Mouse (Mus musculus): ENCODE measurements around the gene Tinf2. TPM values are rescaled to one million over a fixed set of nuclear protein-coding genes. Genes with fewer than 3 reads are reported as not detected.

The Tinf2 gene
- polyA plus RNA-seq, 1 experiment from 2014 or later, result 18.8 TPM

DNA sequence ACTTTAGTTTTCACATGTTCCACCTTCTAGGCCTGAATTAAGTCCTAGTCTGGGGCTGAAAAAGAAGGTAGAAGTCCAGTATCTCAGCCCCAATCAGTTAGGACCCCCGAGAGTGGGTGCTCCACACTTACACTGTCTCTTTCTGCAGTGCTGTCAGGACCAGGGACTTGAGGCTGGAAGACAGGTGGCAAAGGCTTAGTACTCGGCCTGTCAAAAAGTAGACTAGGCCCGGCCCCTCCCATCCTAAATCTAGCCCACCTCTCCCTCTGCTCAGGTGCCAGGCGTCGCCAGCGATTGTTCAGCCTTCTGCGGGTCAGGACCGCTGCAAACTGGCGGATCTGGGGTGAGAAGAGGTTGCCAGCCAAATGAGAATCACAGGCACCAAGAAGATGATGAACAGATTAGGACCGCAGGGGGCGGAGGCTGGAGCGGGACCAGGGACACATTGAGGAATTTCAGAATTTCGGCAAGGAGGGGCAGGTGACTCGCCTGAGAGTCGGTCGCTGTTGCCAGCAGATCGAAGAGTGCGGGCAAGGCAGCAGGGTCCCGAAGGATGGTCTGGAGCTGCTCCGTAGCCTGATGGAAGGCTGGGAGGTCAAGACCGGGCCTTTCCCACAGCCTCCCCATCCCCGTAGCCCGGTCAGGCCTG lies 46.6 kb downstream of the Tinf2 start:
- ATAC-seq (peak; percentile 51; the same call in 1 of the 2 replicates), DNase-seq (ENCODE audit: low spot score) (no peak)
- Histone ChIP-seq H3K9ac (replicated peaks; ENCODE audit: low read depth) (peak overlapping the region; percentile 50), H3K9me3 (ENCODE audit: low read length) (no peaks in the 10 kb centered on the region), H3K27me3 (replicated peaks; ENCODE audit: insufficient read depth, low read length) (no peaks in the 10 kb centered on the region), H3K36me3 (ENCODE audit: insufficient read depth, low read length) (peaks cover 29% of the 10 kb centered on the region; the same call in 1 of the 2 replicates), H3K4me1 (ENCODE audit: insufficient read depth, low read depth, low read length) (peaks cover 3% of the 10 kb centered on the region; the same call in 1 of the 2 replicates), H3K4me3 (ENCODE audit: low read depth, low read length) (peak overlapping the region; percentile 54), H3K4me2 (replicated peaks; ENCODE audit: low read depth, low read length) (peak overlapping the region; percentile 92), H3K27ac (ENCODE audit: low read length) (peak overlapping the region; percentile 39; the same call in 1 of the 2 replicates)
- 5% methylated on average over 23 of the region's 23 CpGs for WGBS
- no peak for TF ChIP-seq CTCF (IDR thresholded peaks at IDR 0.05)

DNA sequence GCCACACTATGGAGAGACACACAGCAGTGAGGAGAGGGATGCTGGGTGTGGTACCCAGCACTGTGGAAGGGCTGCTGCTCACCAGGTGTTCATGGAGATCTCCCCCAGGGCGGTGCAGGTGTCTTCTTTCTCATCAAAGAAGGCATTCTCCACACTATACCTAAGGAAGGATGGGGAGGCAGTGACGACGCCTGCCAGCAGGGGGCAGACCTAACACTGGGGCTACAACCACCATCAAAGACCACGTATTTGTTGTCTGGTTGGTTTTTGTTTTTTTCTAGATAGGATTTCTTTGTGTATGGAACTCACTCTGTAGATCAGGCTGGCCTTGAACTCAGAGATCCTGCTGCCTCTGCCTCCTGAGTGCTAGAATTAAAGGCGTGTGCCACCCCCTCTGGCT lies 52.3 kb downstream of the Tinf2 start:
- Histone ChIP-seq H3K9ac (replicated peaks; ENCODE audit: low read depth) (no peak overlapping the region), H3K27ac (ENCODE audit: low read length) (no peak overlapping the region), H3K36me3 (ENCODE audit: insufficient read depth, low read length) (peaks cover 14% of the 10 kb centered on the region; the same call in 1 of the 2 replicates), H3K4me2 (replicated peaks; ENCODE audit: low read depth, low read length) (no peak overlapping the region), H3K27me3 (replicated peaks; ENCODE audit: insufficient read depth, low read length) (no peaks in the 10 kb centered on the region), H3K4me3 (ENCODE audit: low read depth, low read length) (no peak overlapping the region), H3K9me3 (ENCODE audit: low read length) (no peaks in the 10 kb centered on the region), H3K4me1 (ENCODE audit: insufficient read depth, low read depth, low read length) (no peaks in the 10 kb centered on the region)
- ATAC-seq (0 out of 2 replicates have a peak, but pooled peaks have one; percentile 13), DNase-seq (ENCODE audit: low spot score) (no peak)
- WGBS, result 50% methylated on average over 5 of the region's 5 CpGs
- TF ChIP-seq CTCF (IDR thresholded peaks at IDR 0.05), result peak; percentile 86
- TF ChIP-seq EP300 (IDR thresholded peaks at IDR 0.05), result no peak

DNA sequence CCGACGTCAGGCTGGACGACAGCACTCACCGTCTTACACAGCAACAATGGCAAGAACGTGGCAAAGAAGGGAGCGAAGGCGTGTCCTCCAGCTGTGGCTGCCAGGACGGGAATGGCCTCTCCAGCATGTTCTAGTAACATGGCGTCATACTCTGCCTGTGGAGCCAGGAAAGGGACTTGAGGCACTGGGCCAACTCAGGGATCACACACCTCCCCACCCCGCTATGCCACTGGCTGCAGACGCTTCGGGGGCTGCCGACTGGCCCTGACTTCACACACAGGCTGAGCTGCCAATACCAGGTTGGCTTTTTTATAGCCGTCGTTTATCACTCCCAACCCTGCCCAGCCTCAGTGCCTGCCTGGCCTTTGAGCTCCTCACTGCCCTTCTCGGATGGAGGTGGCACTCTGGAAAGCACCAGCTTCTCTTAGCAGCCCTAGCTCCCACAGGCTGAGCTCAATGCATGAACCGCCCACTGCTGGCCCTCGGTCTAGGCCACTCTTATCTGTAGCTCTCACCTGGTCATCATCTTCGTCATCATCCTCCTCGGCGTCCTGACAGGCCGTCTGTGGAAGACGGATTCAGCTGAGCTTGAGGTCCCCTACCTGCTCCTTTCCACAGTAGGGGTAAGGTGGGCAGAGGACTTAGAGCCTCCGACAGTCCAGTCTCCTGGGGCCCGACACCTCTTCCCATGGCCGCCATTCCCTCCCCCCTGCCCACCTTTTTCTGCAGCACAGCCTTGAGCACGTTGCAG lies 53.4 kb downstream of the Tinf2 start:
- ATAC-seq, result no peak
- no peaks in the 10 kb centered on the region for H3K27me3 ChIP-seq (replicated peaks; ENCODE audit: insufficient read depth, low read length)
- 89% methylated on average over 26 of the region's 27 CpGs for WGBS
- H3K9ac ChIP-seq (replicated peaks; ENCODE audit: low read depth), result no peak overlapping the region
- H3K36me3 ChIP-seq (ENCODE audit: insufficient read depth, low read length), result peaks cover 14% of the 10 kb centered on the region; the same call in 1 of the 2 replicates
- DNase-seq (ENCODE audit: low spot score), result no peak
- H3K4me3 ChIP-seq (ENCODE audit: low read depth, low read length), result no peak overlapping the region
- no peak for TF ChIP-seq CTCF (IDR thresholded peaks at IDR 0.05)
- TF ChIP-seq EP300 (IDR thresholded peaks at IDR 0.05), result no peak
- H3K4me2 ChIP-seq (replicated peaks; ENCODE audit: low read depth, low read length), result no peak overlapping the region
- H3K4me1 ChIP-seq (ENCODE audit: insufficient read depth, low read depth, low read length), result no peaks in the 10 kb centered on the region
- H3K27ac ChIP-seq (ENCODE audit: low read length), result no peak overlapping the region
- H3K9me3 ChIP-seq (ENCODE audit: low read length), result no peaks in the 10 kb centered on the region

Other genes starting within 250 kb of the Tinf2 start
- 54.8 and 57.5 TPM in 2 replicates for gene Dhrs4, start 203.1 kb downstream of the Tinf2 start, polyA plus RNA-seq (2015; fragmentation: Nextera tagmentation; extraction: Ambion mirVana)
- 0.23 and 0.42 TPM in 2 replicates for gene Carmil3, start 191.2 kb downstream of the Tinf2 start, polyA plus RNA-seq (2015; fragmentation: Nextera tagmentation; extraction: Ambion mirVana)
- not detected in 2 replicates for gene Cpne6, start 171.4 kb downstream of the Tinf2 start, polyA plus RNA-seq (2015; fragmentation: Nextera tagmentation; extraction: Ambion mirVana)
- gene Nrl, start 156.8 kb downstream of the Tinf2 start, polyA plus RNA-seq (2015; fragmentation: Nextera tagmentation; extraction: Ambion mirVana), result not detected in 2 replicates
- 37.4 and 37.6 TPM in 2 replicates for gene Pck2, start 141.6 kb downstream of the Tinf2 start, polyA plus RNA-seq (2015; fragmentation: Nextera tagmentation; extraction: Ambion mirVana)
- 93.4 and 95.3 TPM in 2 replicates for gene Dcaf11, start 121.8 kb downstream of the Tinf2 start, polyA plus RNA-seq (2015; fragmentation: Nextera tagmentation; extraction: Ambion mirVana)
- gene A730061H03Rik, start 121.4 kb downstream of the Tinf2 start, polyA plus RNA-seq (2015; fragmentation: Nextera tagmentation; extraction: Ambion mirVana), result 1.8 and 2.3 TPM in 2 replicates
- gene Fitm1, start 106.2 kb downstream of the Tinf2 start, polyA plus RNA-seq (2015; fragmentation: Nextera tagmentation; extraction: Ambion mirVana), result 1.3 and 1.5 TPM in 2 replicates
- 215 and 219 TPM in 2 replicates for gene Psme1, start 103.7 kb downstream of the Tinf2 start, polyA plus RNA-seq (2015; fragmentation: Nextera tagmentation; extraction: Ambion mirVana)
- gene Emc9, start 96.5 kb downstream of the Tinf2 start, polyA plus RNA-seq (2015; fragmentation: Nextera tagmentation; extraction: Ambion mirVana), result 18.3 and 18.9 TPM in 2 replicates
- gene Psme2, start 90.7 kb downstream of the Tinf2 start, polyA plus RNA-seq (2015; fragmentation: Nextera tagmentation; extraction: Ambion mirVana), result 308 and 312 TPM in 2 replicates
- 17.4 and 24.1 TPM in 2 replicates for gene Rnf31, start 90.1 kb downstream of the Tinf2 start, polyA plus RNA-seq (2015; fragmentation: Nextera tagmentation; extraction: Ambion mirVana)
- 26.2 and 29.5 TPM in 2 replicates for gene Irf9, start 78.2 kb downstream of the Tinf2 start, polyA plus RNA-seq (2015; fragmentation: Nextera tagmentation; extraction: Ambion mirVana)
- 4.4 and 4.7 TPM in 2 replicates for gene Rec8, start 63.8 kb downstream of the Tinf2 start, polyA plus RNA-seq (2015; fragmentation: Nextera tagmentation; extraction: Ambion mirVana)
- 25.5 and 25.9 TPM in 2 replicates for gene Ipo4, start 45.9 kb downstream of the Tinf2 start, polyA plus RNA-seq (2015; fragmentation: Nextera tagmentation; extraction: Ambion mirVana)
- gene Gm49378, start 43.9 kb downstream of the Tinf2 start, polyA plus RNA-seq (2015; fragmentation: Nextera tagmentation; extraction: Ambion mirVana), result 1.2 and 2.0 TPM in 2 replicates
- 84.3 and 91.1 TPM in 2 replicates for gene Tm9sf1, start 38.0 kb downstream of the Tinf2 start, polyA plus RNA-seq (2015; fragmentation: Nextera tagmentation; extraction: Ambion mirVana)
- gene Tssk4, start 31.6 kb downstream of the Tinf2 start, polyA plus RNA-seq (2015; fragmentation: Nextera tagmentation; extraction: Ambion mirVana), result 0.58 and 0.61 TPM in 2 replicates
- gene Mdp1, start 21.3 kb downstream of the Tinf2 start, polyA plus RNA-seq (2015; fragmentation: Nextera tagmentation; extraction: Ambion mirVana), result 46.2 and 47.6 TPM in 2 replicates
- gene Gmpr2, start 9.9 kb downstream of the Tinf2 start, polyA plus RNA-seq (2015; fragmentation: Nextera tagmentation; extraction: Ambion mirVana), result 34.0 and 38.6 TPM in 2 replicates
- gene Nedd8, start 9.7 kb downstream of the Tinf2 start, polyA plus RNA-seq (2015; fragmentation: Nextera tagmentation; extraction: Ambion mirVana), result 369 and 396 TPM in 2 replicates
- gene Tgm1, start 32.1 kb upstream of the Tinf2 start, polyA plus RNA-seq (2015; fragmentation: Nextera tagmentation; extraction: Ambion mirVana), result 14.2 and 20.6 TPM in 2 replicates
- gene Rabggta, start 40.4 kb upstream of the Tinf2 start, polyA plus RNA-seq (2015; fragmentation: Nextera tagmentation; extraction: Ambion mirVana), result 31.4 and 32.5 TPM in 2 replicates
- 74.1 and 83.5 TPM in 2 replicates for gene Dhrs1, start 63.9 kb upstream of the Tinf2 start, polyA plus RNA-seq (2015; fragmentation: Nextera tagmentation; extraction: Ambion mirVana)
- gene Nop9, start 63.9 kb upstream of the Tinf2 start, polyA plus RNA-seq (2015; fragmentation: Nextera tagmentation; extraction: Ambion mirVana), result 16.2 and 19.5 TPM in 2 replicates
- gene Cideb, start 76.6 kb upstream of the Tinf2 start, polyA plus RNA-seq (2015; fragmentation: Nextera tagmentation; extraction: Ambion mirVana), result 0.65 and 1.3 TPM in 2 replicates
- 0.77 and 0.97 TPM in 2 replicates for gene Ltb4r2, start 79.6 kb upstream of the Tinf2 start, polyA plus RNA-seq (2015; fragmentation: Nextera tagmentation; extraction: Ambion mirVana)
- 4.1 and 4.6 TPM in 2 replicates for gene Ltb4r1, start 84.1 kb upstream of the Tinf2 start, polyA plus RNA-seq (2015; fragmentation: Nextera tagmentation; extraction: Ambion mirVana)
- 29.3 and 33.3 TPM in 2 replicates for gene Adcy4, start 102.3 kb upstream of the Tinf2 start, polyA plus RNA-seq (2015; fragmentation: Nextera tagmentation; extraction: Ambion mirVana)
- gene Ripk3, start 107.0 kb upstream of the Tinf2 start, polyA plus RNA-seq (2015; fragmentation: Nextera tagmentation; extraction: Ambion mirVana), result 16.2 and 24.2 TPM in 2 replicates
- gene Nfatc4, start 141.3 kb upstream of the Tinf2 start, polyA plus RNA-seq (2015; fragmentation: Nextera tagmentation; extraction: Ambion mirVana), result 17.1 and 18.1 TPM in 2 replicates
- 4.2 and 4.7 TPM in 2 replicates for gene Nynrin, start 172.2 kb upstream of the Tinf2 start, polyA plus RNA-seq (2015; fragmentation: Nextera tagmentation; extraction: Ambion mirVana)
- gene Cbln3, start 202.6 kb upstream of the Tinf2 start, polyA plus RNA-seq (2015; fragmentation: Nextera tagmentation; extraction: Ambion mirVana), result 0.26 and 0.44 TPM in 2 replicates
- 10.1 and 11.7 TPM in 2 replicates for gene Khnyn, start 203.1 kb upstream of the Tinf2 start, polyA plus RNA-seq (2015; fragmentation: Nextera tagmentation; extraction: Ambion mirVana)
- gene Sdr39u1, start 218.5 kb upstream of the Tinf2 start, polyA plus RNA-seq (2015; fragmentation: Nextera tagmentation; extraction: Ambion mirVana), result 43.0 and 46.3 TPM in 2 replicates